Mouse (Mus musculus) neural tube, embryonic 11.5 days (tissue): ENCODE measurements around the gene Dicer1. TPM values are rescaled to one million over a fixed set of nuclear protein-coding genes. Genes with fewer than 3 reads are reported as not detected.

ENCODE experiments used
- polyA plus RNA-seq: library from polyadenylated mRNA; unstranded; fragments of >200 nt; fragmentation: Nextera tagmentation; extraction: Ambion mirVana; gene quantifications from 2 replicates; pipeline ENCODE4 v1.2.1, GENCODE M21; 2014

Dicer1 gene
- polyA plus RNA-seq, 1 experiment from 2014 or later, result 31.4 TPM

Other genes with a start within 250 kb of the Dicer1 start
- 2.9 and 3.0 TPM in 2 replicates for gene Clmn, start 113.1 kb upstream of the Dicer1 start, polyA plus RNA-seq